Mouse (Mus musculus): ENCODE results near the gene Arid4b. TPM values are rescaled to one million over a fixed set of nuclear protein-coding genes. Genes with fewer than 3 reads are reported as not detected.
A peak's percentile ranks its signal among the peaks of the same experiment; 100 is the strongest.
"Not testable (repeated sequence)": the region's sequence is repeated elsewhere in the genome, so short reads cannot be mapped to it uniquely, and the experiment has no call there.

Arid4b gene
- polyA plus RNA-seq (2016; fragmentation: Nextera tagmentation; extraction: Ambion mirVana) = 96.8 and 97.5 TPM in 2 replicates

GRCm38 (mm10) chr13:14063013-14063941, at the start of gene Arid4b, which contains the start of gene Ggps1:
Gene Arid4b (plus strand): TSS chr13:14063232.
Gene Ggps1 (minus strand): TSS chr13:14063488.
- peaks cover 25% of the 10 kb centered on the region for H3K36me3 ChIP-seq

GRCm38 (mm10) chr13:14014001-14014400, 49.0 kb upstream of the Arid4b start:
- Histone ChIP-seq H3K9ac (replicated peaks) (no peak overlapping the region), H3K36me3 (peaks cover 84% of the 10 kb centered on the region), H3K4me3 (replicated peaks) (no peak overlapping the region), H3K27ac (no peak overlapping the region), H3K27me3 (no peaks in the 10 kb centered on the region), H3K9me3 (no peaks in the 10 kb centered on the region), H3K4me2 (no peak overlapping the region), H3K4me1 (replicated peaks) (no peaks in the 10 kb centered on the region)
- 95% methylated on average over 2 of the region's 2 CpGs for WGBS
- no peak for ATAC-seq (ENCODE audit: insufficient number of reproducible peaks, insufficient read depth, low FRiP score, low TSS enrichment, low read depth)

More at GRCm38 (mm10) chr13:14063013-14063941, at the start of gene Arid4b, which contains the start of gene Ggps1:
- peak within 1 kb of the TSS; percentile 79 for H3K4me2 ChIP-seq
- under 1% methylated on average over 64 of the region's 64 CpGs for WGBS
- H3K9ac ChIP-seq (replicated peaks) = peak within 1 kb of the TSS; percentile 99
- no peaks in the 10 kb centered on the region for H3K27me3 ChIP-seq
- H3K9me3 ChIP-seq = no peaks in the 10 kb centered on the region
- peak within 1 kb of the TSS; percentile 100 for H3K4me3 ChIP-seq (replicated peaks)
- H3K4me1 ChIP-seq (replicated peaks) = peaks cover 14% of the 10 kb centered on the region
- ATAC-seq (ENCODE audit: insufficient number of reproducible peaks, insufficient read depth, low FRiP score, low TSS enrichment, low read depth) = peak; percentile 98
- peak within 1 kb of the TSS; percentile 98 for H3K27ac ChIP-seq

GRCm38 (mm10) chr13:14014540-14014939, 48.5 kb upstream of the Arid4b start:
- H3K9ac ChIP-seq (replicated peaks) = no peak overlapping the region
- H3K4me2 ChIP-seq = no peak overlapping the region
- H3K27me3 ChIP-seq = no peaks in the 10 kb centered on the region
- H3K4me1 ChIP-seq (replicated peaks) = no peaks in the 10 kb centered on the region
- no peak for ATAC-seq (ENCODE audit: insufficient number of reproducible peaks, insufficient read depth, low FRiP score, low TSS enrichment, low read depth)
- H3K9me3 ChIP-seq = no peaks in the 10 kb centered on the region
- no peak overlapping the region for H3K4me3 ChIP-seq (replicated peaks)
- 94% methylated on average over 4 of the region's 4 CpGs for WGBS
- H3K36me3 ChIP-seq = peaks cover 84% of the 10 kb centered on the region
- H3K27ac ChIP-seq = no peak overlapping the region

GRCm38 (mm10) chr13:14015609-14016008, 47.4 kb upstream of the Arid4b start:
- H3K4me2 ChIP-seq = no peak overlapping the region
- H3K9ac ChIP-seq (replicated peaks) = no peak overlapping the region
- WGBS = 85% methylated on average over 6 of the region's 6 CpGs
- no peaks in the 10 kb centered on the region for H3K4me1 ChIP-seq (replicated peaks)
- no peaks in the 10 kb centered on the region for H3K27me3 ChIP-seq
- H3K36me3 ChIP-seq = peaks cover 79% of the 10 kb centered on the region
- H3K9me3 ChIP-seq = no peaks in the 10 kb centered on the region
- H3K4me3 ChIP-seq (replicated peaks) = no peak overlapping the region
- ATAC-seq (ENCODE audit: insufficient number of reproducible peaks, insufficient read depth, low FRiP score, low TSS enrichment, low read depth) = no peak
- no peak overlapping the region for H3K27ac ChIP-seq

GRCm38 (mm10) chr13:14018283-14018682, 44.7 kb upstream of the Arid4b start:
- no peaks in the 10 kb centered on the region for H3K9me3 ChIP-seq
- no peak for ATAC-seq (ENCODE audit: insufficient number of reproducible peaks, insufficient read depth, low FRiP score, low TSS enrichment, low read depth)
- H3K9ac ChIP-seq (replicated peaks) = no peak overlapping the region
- no peak overlapping the region for H3K4me2 ChIP-seq
- peaks cover 57% of the 10 kb centered on the region for H3K36me3 ChIP-seq
- no peak overlapping the region for H3K27ac ChIP-seq
- H3K4me1 ChIP-seq (replicated peaks) = no peaks in the 10 kb centered on the region
- H3K27me3 ChIP-seq = no peaks in the 10 kb centered on the region
- H3K4me3 ChIP-seq (replicated peaks) = no peak overlapping the region

GRCm38 (mm10) chr13:14018852-14019251, 44.2 kb upstream of the Arid4b start:
- ATAC-seq (ENCODE audit: insufficient number of reproducible peaks, insufficient read depth, low FRiP score, low TSS enrichment, low read depth) = no peak
- Histone ChIP-seq H3K4me1 (replicated peaks) (no peaks in the 10 kb centered on the region), H3K36me3 (peaks cover 53% of the 10 kb centered on the region), H3K9me3 (no peaks in the 10 kb centered on the region), H3K27ac (no peak overlapping the region), H3K4me3 (replicated peaks) (no peak overlapping the region), H3K27me3 (no peaks in the 10 kb centered on the region), H3K4me2 (no peak overlapping the region), H3K9ac (replicated peaks) (no peak overlapping the region)
- WGBS = 86% methylated on average over 3 of the region's 3 CpGs

DNA sequence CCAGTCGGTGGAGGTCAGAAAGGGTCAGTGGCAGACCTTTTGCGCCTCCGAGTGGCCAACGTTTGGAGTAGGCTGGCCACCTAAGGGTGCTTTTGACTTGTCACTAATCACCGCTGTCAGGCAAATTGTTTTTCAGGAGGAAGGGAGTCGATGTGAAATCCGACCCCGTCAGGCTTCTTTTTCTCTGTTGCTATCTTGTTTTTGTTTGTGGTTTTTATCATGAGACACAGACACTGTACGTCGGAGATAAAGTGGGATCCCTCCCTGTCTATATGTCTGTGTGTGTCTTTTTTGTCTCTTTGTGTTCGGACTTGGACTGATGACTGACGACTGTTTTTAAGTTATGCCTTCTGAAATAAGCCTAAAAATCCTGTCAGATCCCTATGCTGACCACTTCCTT, 41.6 kb upstream of the Arid4b start:
- H3K27ac ChIP-seq; H3K4me3 ChIP-seq (replicated peaks); H3K9ac ChIP-seq (replicated peaks); H3K4me1 ChIP-seq (replicated peaks); ATAC-seq (ENCODE audit: insufficient number of reproducible peaks, insufficient read depth, low FRiP score, low TSS enrichment, low read depth); H3K4me2 ChIP-seq; H3K9me3 ChIP-seq; H3K27me3 ChIP-seq: not testable (repeated sequence)
- H3K36me3 ChIP-seq = peaks cover 42% of the 10 kb centered on the region
- WGBS = 83% methylated on average over 12 of the region's 12 CpGs

DNA sequence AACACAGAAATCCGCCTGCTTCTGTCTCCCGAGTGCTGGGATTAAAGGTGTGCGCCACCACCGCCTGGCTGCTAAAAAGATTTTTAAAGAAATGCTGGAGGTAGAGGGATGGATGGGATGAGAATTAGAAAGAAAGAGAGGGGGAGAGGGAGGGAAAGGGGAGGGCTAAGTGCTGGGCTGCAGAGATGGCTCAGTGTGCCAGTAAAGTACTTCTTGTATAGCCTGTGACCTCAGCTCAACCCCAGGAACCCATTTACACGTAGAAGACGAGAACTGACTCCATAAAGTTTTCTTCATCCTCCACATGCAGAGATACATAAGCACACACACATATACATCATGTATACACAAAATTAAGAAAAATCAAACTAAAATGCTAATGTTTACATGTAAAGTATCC, 37.5 kb upstream of the Arid4b start:
- Histone ChIP-seq H3K9ac (replicated peaks) (no peak overlapping the region; the same call in 1 of the 2 replicates), H3K4me3 (replicated peaks) (no peak overlapping the region), H3K4me1 (replicated peaks) (no peaks in the 10 kb centered on the region), H3K27me3 (no peaks in the 10 kb centered on the region), H3K4me2 (no peak overlapping the region), H3K36me3 (peaks cover 40% of the 10 kb centered on the region), H3K9me3 (no peaks in the 10 kb centered on the region), H3K27ac (no peak overlapping the region)
- no peak for ATAC-seq (ENCODE audit: insufficient number of reproducible peaks, insufficient read depth, low FRiP score, low TSS enrichment, low read depth)
- 92% methylated on average over 6 of the region's 6 CpGs for WGBS

DNA sequence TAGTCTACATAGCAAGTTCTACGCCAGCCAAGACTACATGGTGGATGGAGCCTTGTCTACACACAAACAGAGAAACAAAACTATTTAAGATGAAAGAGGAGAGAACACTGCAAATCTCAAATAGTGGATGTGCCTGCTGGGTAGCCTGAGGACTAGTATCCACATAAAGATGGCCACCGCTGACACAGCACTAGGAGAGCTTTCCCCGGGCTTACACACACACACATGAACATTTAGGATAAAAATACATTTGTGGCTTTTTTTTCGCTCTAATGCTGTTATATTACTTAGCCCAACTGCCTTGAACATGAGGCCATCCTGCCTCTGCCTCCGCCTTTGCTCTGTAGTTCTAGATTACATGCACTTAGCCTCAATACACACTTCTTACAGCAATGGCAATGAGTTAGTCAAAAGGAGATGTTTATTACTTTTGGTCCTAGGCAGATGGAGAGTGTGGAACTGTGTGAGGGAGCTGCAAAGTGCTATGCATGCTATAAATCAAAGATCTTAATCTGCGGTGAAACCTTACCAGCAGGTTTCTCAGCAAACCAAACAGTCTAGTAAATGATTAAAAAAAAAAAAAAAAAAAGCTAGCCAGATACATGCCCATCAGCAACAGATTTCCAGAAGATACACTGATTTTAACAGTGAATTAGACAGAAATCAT, 36.7 kb upstream of the Arid4b start:
- no peak overlapping the region for H3K4me2 ChIP-seq
- WGBS = 94% methylated on average over 6 of the region's 6 CpGs
- no peaks in the 10 kb centered on the region for H3K9me3 ChIP-seq
- no peak overlapping the region for H3K9ac ChIP-seq (replicated peaks)
- ATAC-seq (ENCODE audit: insufficient number of reproducible peaks, insufficient read depth, low FRiP score, low TSS enrichment, low read depth) = no peak
- no peak overlapping the region for H3K27ac ChIP-seq
- no peaks in the 10 kb centered on the region for H3K27me3 ChIP-seq
- H3K4me1 ChIP-seq (replicated peaks) = no peaks in the 10 kb centered on the region
- H3K4me3 ChIP-seq (replicated peaks) = no peak overlapping the region
- peaks cover 40% of the 10 kb centered on the region for H3K36me3 ChIP-seq

- H3K36me3 ChIP-seq = peaks cover 9% of the 10 kb centered on the region
- H3K4me2 ChIP-seq = no peak overlapping the region
- H3K9me3 ChIP-seq = no peaks in the 10 kb centered on the region
- no peaks in the 10 kb centered on the region for H3K27me3 ChIP-seq
- no peak overlapping the region for H3K4me3 ChIP-seq (replicated peaks)
- no peak overlapping the region for H3K9ac ChIP-seq (replicated peaks)
- ATAC-seq (ENCODE audit: insufficient number of reproducible peaks, insufficient read depth, low FRiP score, low TSS enrichment, low read depth) = no peak
- no peak overlapping the region for H3K27ac ChIP-seq
- H3K4me1 ChIP-seq (replicated peaks) = peaks cover 4% of the 10 kb centered on the region
- 89% methylated on average over 5 of the region's 5 CpGs for WGBS
Measured at GRCm38 (mm10) chr13:14033309-14034072, 29.5 kb upstream of the Arid4b start.

DNA sequence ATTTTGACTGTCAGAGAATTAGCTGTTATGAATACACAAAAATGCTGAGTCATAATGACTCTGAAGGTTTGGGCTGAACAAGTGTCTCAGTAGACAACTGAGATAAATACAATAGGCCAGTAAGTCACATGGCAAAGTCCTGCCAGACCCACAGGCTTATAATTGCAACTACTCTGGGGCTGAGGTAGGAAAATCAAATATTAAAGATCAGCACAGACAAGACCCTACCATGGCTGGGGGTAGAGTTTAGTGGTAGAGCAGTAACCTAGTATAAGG, 29.0 kb upstream of the Arid4b start:
- Histone ChIP-seq H3K27ac (no peak overlapping the region), H3K36me3 (peaks cover 5% of the 10 kb centered on the region)

More for the DNA sequence above, 29.0 kb upstream of the Arid4b start:
- Histone ChIP-seq H3K27me3 (no peaks in the 10 kb centered on the region), H3K4me3 (replicated peaks) (no peak overlapping the region), H3K4me1 (replicated peaks) (peaks cover 8% of the 10 kb centered on the region), H3K9me3 (no peaks in the 10 kb centered on the region), H3K4me2 (no peak overlapping the region), H3K9ac (replicated peaks) (no peak overlapping the region)
- no peak for ATAC-seq (ENCODE audit: insufficient number of reproducible peaks, insufficient read depth, low FRiP score, low TSS enrichment, low read depth)
